Mouse (Mus musculus) MN1 (cell line): ENCODE measurements around the gene Adamts18.
"Not testable (repeated sequence)": the region's sequence is repeated elsewhere in the genome, so short reads cannot be mapped to it uniquely, and the experiment has no call there.

Source experiments
- DNase-seq: peaks from one replicate; pipeline ENCODE4 v3.0.0-alpha.2; 2016; ENCODE audit warnings: low spot score

Gene Adamts18

GRCm38 (mm10) chr8:113838211-113838610 lies 10.3 kb downstream of the Adamts18 start:
- no peak for DNase-seq

- no peak for DNase-seq
Measured at GRCm38 (mm10) chr8:113837570-113837915, 11.0 kb downstream of the Adamts18 start.

GRCm38 (mm10) chr8:113836892-113837569 lies 11.5 kb downstream of the Adamts18 start:
- DNase-seq = no peak

- DNase-seq = no peak
Measured at GRCm38 (mm10) chr8:113833644-113834043, 14.9 kb downstream of the Adamts18 start.

- no peak for DNase-seq
Measured at GRCm38 (mm10) chr8:113827270-113827669, 21.3 kb downstream of the Adamts18 start.

GRCm38 (mm10) chr8:113820983-113821587 lies 27.5 kb downstream of the Adamts18 start:
- DNase-seq = no peak

GRCm38 (mm10) chr8:113813966-113814365 lies 34.6 kb downstream of the Adamts18 start:
- no peak for DNase-seq

GRCm38 (mm10) chr8:113811521-113811920 lies 37.0 kb downstream of the Adamts18 start:
- DNase-seq = no peak

GRCm38 (mm10) chr8:113809929-113810328 lies 38.6 kb downstream of the Adamts18 start:
- no peak for DNase-seq

GRCm38 (mm10) chr8:113803830-113804611 lies 44.5 kb downstream of the Adamts18 start:
- DNase-seq = no peak

GRCm38 (mm10) chr8:113801551-113801950 lies 47.0 kb downstream of the Adamts18 start:
- DNase-seq = no peak

- DNase-seq = not testable (repeated sequence)
Measured at GRCm38 (mm10) chr8:113800556-113800955, 48.0 kb downstream of the Adamts18 start.

GRCm38 (mm10) chr8:113799550-113799949 lies 49.0 kb downstream of the Adamts18 start:
- DNase-seq = no peak

- no peak for DNase-seq
Measured at GRCm38 (mm10) chr8:113791856-113792255, 56.7 kb downstream of the Adamts18 start.

- no peak for DNase-seq
Measured at GRCm38 (mm10) chr8:113791061-113791460, 57.5 kb downstream of the Adamts18 start.

GRCm38 (mm10) chr8:113783711-113784110 lies 64.8 kb downstream of the Adamts18 start:
- no peak for DNase-seq

GRCm38 (mm10) chr8:113781554-113781953 lies 67.0 kb downstream of the Adamts18 start:
- no peak for DNase-seq

- DNase-seq = no peak
Measured at GRCm38 (mm10) chr8:113775361-113775760, 73.2 kb downstream of the Adamts18 start.

- no peak for DNase-seq
Measured at GRCm38 (mm10) chr8:113768861-113769410, 79.6 kb downstream of the Adamts18 start.

- DNase-seq = no peak
Measured at GRCm38 (mm10) chr8:113765121-113765520, 83.4 kb downstream of the Adamts18 start.

- DNase-seq = no peak
Measured at GRCm38 (mm10) chr8:113763592-113764355, 84.8 kb downstream of the Adamts18 start.

- DNase-seq = no peak
Measured at GRCm38 (mm10) chr8:113762101-113762500, 86.4 kb downstream of the Adamts18 start.
